Mouse (Mus musculus): Measurements from ENCODE around the gene Plekhg1.

DNA sequence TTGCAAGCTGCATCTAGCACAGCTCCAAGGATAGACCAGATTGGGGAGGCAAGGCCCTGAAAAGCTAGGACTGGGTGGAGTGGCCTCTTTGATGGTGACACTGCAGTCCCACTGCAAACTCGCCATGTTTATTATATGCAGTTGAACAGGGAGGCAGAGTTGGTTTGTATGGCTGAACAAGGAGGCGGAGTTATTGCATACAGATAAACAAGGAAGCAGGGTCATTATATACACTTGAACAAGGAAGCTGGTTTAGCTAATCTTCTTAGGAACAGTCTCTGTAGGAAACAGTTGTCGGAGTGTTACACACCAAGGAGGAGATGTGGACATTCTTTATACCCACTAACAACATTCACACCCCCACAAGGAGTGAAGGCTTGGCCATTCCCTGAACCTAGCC lies 112.6 kb downstream of the Plekhg1 start:
- TF ChIP-seq CTCF (IDR thresholded peaks at IDR 0.05; ENCODE audit: low read depth) (no peak), EP300 (IDR thresholded peaks at IDR 0.05; ENCODE audit: low read depth) (no peak)

Data from liver, embryonic 14.5 days (tissue).